Mouse (Mus musculus) T-helper 2 cell (primary cell): ENCODE data around the gene Fryl.

ENCODE experiments used
- in situ Hi-C: fragments of 300-600 bp; cut with MboI, MseI; formaldehyde crosslinking; loops from one replicate; pipeline ENCODE4 v1.15.1; 2025; ENCODE audit warnings: high pct_unique_total_duplicates

The Fryl gene

GRCm38 (mm10) chr5:73257096-73257495 lies 677 bp upstream of the Fryl start:
- in situ Hi-C loops, result no loop called here

DNA sequence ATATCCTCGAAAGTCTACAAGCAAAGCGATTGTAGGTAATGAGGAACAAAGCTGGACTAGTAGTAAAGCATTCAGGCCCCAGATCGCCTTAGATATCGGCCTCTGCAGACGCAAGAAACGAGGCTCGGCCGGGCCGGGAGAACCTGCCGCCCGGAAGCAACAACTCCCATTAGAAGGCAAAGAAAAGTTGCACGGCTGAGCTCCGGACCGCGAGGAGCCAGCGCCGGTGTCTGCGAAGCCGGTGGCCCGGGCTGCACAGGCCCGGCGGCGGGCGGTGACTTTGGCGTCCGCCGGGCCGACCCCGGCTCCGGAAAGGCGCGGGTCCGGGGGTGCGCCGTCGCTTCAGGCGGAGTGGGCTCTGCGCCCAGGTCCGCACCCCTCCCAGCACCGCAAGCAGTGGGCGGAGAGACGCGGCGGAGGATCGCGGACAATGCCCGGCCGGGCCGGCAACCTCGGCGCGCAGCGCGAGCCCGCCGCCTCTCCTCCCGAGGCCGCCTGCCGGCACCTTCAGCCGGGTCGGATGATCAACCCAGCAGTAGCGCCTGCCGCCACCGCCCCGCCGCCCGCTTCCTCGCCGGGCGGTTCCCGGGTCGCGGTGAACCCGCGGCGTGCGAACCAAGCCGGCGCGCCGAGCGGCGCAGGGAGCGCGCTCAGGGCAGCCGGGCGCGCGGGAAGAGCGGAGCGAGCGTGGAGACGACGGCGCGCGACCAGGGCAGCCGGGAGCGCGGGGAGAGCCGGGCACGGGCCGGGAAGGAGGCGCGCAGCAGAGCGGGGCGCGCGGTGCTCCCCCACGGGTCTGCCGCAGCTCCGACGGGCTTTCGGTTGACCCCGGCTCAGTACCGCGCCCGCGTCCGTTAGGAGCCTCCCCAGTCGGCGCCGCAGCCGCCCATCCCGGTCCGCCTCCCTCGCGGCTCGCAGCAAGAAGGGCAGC lies 833 bp downstream of the Fryl start:
- in situ Hi-C loops, result no loop called here

- in situ Hi-C loops, result no loop called here
These were observed 1.8 kb downstream of the Fryl start for GRCm38 (mm10) chr5:73254660-73255059.

GRCm38 (mm10) chr5:73252739-73253138 lies 3.7 kb downstream of the Fryl start:
- in situ Hi-C loops, result no loop called here

DNA sequence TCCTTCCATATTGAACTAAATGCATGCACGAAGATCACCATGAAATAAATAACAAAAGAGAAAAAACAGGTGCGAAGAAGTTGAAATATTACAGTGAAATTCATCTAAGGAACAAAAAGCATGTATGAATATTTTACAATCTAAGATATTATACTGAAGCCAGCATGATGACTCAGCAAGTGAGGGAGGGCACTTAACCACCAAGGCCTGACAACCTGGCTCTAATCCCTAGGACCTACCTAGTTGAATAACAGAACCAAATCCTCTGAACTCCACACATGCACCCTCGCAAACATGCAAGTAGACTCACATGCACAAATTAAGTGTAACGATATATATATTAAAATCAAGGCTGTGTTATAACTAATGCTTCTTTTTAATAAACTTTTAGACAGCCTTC lies 7.1 kb downstream of the Fryl start:
- in situ Hi-C loops, result no loop called here

- in situ Hi-C loops, result no loop called here
These were observed 8.2 kb downstream of the Fryl start for GRCm38 (mm10) chr5:73248211-73248610.

DNA sequence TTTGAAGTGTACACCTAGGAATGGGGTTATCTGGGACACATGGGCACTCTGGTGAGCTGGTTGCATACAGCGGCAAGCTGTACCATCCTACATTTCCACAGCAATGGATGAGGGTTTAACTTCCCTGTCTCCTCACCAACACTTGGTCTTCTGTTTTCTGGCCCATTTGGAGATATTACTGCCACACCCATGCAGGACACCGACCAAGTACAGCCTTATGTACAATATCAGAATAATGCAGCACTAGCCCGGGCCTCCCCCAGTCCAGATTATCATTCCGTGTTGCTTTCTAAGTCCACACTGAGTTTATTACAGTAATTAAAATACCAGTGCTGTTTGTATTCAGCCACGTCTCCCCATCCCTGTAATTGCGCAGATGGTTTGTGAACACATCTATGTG lies 10.0 kb downstream of the Fryl start:
- in situ Hi-C loops, result no loop called here

DNA sequence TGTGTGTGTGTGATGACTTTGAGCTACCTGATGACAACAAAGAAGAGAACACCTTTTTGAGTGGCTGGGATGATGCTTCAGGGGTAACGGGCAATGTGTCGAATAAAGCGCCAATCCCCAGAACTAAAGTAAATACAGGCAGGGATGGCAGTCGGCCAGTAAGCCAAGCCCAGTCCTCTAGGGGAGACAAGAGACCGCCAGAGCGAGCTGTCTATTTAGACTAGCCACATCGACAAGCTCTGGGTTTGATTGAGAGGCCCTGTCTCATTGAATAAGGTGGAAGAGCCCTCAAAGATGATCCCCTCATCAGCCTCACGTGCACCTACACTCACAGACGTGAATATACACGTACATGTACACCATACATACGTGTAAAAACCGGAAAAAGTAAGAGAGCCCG lies 12.0 kb downstream of the Fryl start:
- in situ Hi-C loops, result no loop called here

GRCm38 (mm10) chr5:73241966-73242365 lies 14.5 kb downstream of the Fryl start:
- in situ Hi-C loops, result no loop called here

- in situ Hi-C loops, result no loop called here
These were observed 15.1 kb downstream of the Fryl start for GRCm38 (mm10) chr5:73241332-73241731.

- in situ Hi-C loops, result no loop called here
These were observed 16.0 kb downstream of the Fryl start for GRCm38 (mm10) chr5:73240391-73240790.

DNA sequence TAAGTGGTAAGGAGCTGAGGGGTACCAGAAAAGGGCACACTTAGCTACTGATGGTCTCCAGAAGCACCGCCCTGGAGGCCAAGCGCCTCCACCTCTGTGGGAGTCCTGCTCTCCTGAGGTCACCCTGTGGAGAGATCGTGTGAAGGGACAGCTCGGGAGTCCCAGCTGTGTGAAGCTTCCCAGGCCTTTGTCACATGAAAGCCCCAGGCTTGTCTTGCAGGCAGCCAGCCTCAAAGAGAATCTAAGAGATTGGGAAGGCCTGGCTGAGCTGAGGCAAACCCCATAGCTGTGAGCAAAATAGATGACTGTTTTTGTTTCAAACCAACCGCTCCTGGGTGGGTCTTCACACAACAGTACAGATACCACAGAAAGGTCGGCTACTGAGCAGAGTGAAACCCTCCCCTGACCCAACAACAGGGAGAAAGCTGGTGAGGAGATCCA lies 19.5 kb downstream of the Fryl start:
- in situ Hi-C loops, result loop anchor here (10.0 kb wide), 1 partner anchor 1888 kb away; no protein-coding TSS in a partner anchor

DNA sequence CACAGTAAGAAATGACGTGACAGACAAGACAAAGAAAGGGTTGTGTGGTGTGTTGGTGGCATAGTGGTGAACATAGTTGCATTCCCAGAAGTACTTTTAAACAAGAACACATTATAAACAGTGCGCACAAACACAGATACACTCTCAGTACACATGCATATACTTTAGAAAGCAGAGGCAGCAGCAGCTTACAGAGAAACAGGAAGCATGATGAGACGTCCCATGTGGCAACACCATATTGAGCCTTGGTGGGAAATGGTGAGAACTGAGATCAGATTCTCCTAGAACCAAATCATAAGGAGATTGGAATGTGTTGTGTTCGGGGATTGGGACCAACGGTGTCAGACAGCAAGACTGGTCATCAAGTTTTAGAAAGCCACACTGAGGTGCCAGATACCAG lies 21.2 kb downstream of the Fryl start:
- in situ Hi-C loops, result loop anchor here (10.0 kb wide), 1 partner anchor 1890 kb away; no protein-coding TSS in a partner anchor

DNA sequence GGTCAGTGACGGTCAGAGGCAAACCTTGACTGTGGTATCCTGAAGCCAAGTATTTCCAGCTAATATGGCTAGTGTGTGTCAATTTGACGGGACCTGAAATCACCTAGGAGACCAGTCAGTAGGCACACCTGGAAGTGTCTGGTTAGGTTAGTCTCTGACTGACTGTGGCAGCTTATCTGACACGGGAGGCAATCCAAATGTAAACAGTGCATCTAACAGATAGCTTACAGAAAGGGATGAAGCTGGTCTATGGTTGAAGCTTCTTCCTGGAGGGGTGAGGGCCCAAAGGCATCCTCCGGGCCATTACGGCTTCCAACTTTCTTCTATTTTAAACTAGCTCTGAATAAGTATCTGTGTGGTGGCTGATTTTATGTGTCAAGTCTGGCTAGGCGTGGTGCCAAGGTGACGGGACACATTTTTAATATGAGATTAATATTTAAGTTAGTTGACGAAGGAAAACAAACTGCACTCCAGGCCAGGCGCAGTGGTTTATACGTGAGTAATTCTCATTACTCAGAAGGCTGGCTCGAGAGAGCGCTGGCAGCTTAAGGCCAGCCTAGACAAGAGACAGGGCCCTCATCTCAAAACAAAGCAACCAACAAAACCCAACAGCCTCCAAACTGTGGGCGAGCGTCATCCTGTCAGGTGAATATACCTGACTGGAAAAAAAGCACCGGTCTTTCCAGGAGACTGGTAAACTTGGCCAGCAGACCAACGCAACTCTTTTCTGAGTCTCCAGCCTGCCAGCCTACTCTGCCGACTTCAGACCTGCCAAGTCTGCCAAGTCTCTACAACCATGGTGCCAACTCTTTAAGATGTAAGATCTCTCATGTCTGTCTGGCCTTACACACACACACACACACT lies 23.2 kb downstream of the Fryl start:
- in situ Hi-C loops, result loop anchor here (10.0 kb wide), 1 partner anchor 1892 kb away; no protein-coding TSS in a partner anchor

GRCm38 (mm10) chr5:73232267-73232666 lies 24.2 kb downstream of the Fryl start:
- in situ Hi-C loops, result loop anchor here (10.0 kb wide), 1 partner anchor 1893 kb away; no protein-coding TSS in a partner anchor

DNA sequence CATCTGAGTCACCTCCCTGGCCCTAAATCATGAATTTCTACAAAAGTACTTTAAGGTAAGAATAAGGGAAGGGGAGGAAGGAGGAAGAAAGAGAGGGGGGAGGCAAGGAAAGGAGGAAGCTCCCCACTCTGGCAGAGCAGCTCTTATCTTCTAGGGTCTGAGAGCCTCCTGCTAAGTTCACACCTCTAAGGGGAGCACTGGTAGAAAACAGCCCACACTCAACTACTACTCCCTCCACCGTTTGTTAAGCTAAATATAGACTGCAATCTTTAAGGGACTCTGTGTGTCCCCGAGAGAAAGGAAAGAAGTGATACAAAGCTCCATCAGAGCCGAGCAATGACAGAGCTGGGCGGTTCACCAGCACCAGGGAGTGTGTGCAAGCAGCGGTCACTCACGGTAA lies 24.6 kb downstream of the Fryl start:
- in situ Hi-C loops, result loop anchor here (10.0 kb wide), 1 partner anchor 1893 kb away; no protein-coding TSS in a partner anchor

DNA sequence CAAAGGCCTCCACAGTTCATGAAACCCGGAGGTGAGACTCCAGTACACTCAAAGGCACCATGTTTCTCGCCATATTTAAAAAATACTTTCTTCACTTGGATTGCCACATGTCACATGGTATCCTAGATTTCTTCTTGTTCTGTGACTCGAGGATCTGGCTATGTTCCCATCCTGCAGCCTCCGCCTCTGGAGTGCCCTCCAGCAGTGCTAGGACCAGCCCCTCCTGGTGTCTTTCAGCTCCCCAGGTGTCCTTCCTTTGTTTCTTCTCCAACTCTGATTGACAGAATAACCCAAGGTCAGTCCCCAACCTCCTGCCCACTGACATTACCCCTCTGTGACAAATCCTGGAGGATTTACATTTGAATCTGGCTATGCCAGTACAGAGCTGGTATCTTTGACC lies 26.2 kb downstream of the Fryl start:
- in situ Hi-C loops, result loop anchor here (10.0 kb wide), 1 partner anchor 1895 kb away; no protein-coding TSS in a partner anchor

GRCm38 (mm10) chr5:73229467-73229866 lies 27.0 kb downstream of the Fryl start:
- in situ Hi-C loops, result no loop called here

DNA sequence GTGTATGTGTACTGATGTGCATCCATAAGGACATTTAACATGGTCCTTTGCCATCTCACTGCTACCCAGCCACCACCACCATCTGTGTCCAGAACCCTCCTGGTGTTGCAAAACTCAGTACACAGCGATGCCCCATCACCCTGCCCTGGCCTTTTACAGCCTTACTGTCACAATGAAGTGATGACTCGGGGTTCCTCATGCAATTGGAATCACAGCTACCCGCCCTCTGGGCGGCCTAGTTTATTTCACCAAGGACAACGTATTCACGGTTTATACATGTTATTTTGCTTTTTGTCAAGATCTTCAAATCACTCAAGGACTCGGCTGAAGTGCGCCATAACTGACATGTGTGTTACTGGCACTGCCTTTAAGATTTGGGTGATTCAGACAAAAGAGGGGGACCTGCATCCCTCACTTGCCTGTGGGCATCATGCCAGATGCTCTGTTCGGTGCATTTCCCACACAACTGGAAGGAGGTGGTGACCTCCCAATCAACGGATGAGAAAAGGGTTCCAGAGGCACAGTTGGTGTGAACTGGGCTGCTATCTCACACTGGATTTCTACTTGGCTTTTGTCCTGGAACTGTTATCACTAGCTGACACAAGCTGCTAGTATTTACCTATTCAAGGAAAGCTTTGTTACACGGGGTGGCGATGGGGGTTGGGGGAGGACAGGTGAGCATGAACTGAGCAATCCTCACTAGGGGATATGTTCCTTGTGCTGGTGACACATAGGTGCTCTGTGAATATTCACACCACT lies 27.9 kb downstream of the Fryl start:
- in situ Hi-C loops, result no loop called here

DNA sequence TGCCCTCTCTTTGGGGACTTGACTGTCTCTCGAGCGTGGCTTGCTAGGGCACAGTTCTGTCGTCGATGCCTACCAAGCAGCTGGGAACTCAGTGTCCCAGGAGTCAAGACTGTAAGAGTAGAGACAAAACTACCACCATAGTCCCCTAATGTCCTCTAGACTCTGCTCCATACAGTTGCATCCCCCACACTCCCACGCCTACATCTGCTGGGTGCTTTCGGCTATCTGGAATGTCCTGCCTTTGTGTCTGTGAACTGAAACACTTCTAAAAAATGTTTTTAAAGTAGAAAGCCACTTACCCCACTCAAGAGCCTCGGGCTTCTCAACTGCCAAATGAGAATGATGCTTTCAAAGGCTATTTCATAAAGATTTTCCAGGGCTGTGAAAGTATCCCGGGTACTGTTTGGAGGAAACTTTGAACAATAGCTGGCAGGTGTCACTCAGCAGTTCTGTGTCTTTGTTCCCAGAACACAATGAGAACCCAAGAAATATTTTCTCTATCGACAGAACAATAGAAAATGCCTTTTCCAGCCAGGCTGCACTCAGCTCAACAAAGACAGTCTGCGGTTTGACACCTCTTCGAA lies 28.8 kb downstream of the Fryl start:
- in situ Hi-C loops, result no loop called here

- in situ Hi-C loops, result no loop called here
These were observed 33.4 kb downstream of the Fryl start for GRCm38 (mm10) chr5:73223065-73223464.
